Mouse (Mus musculus) large intestine, adult 2 months (tissue): ENCODE results near the gene Gm20388. TPM values are rescaled to one million over a fixed set of nuclear protein-coding genes. Genes with fewer than 3 reads are reported as not detected.
"Not testable (repeated sequence)": the region's sequence is repeated elsewhere in the genome, so short reads cannot be mapped to it uniquely, and the experiment has no call there.

Experiments
- DNase-seq: peaks from one replicate; pipeline ENCODE4 v3.0.0-alpha.2; 2012; ENCODE audit warnings: low read depth, low spot score
- WGBS: fragments of 180-500 bp; shearing (Covaris S2); methylation state at CpG from one replicate; pipeline ENCODE4 v1.1.7; 2018; 5-methylcytosine and 5-hydroxymethylcytosine counted together
- polyA plus RNA-seq: library from polyadenylated mRNA; depleted of rRNA; stranded (reverse); fragments of >200 nt; gene quantifications from 2 replicates; pipeline ENCODE4 v1.2.3, GENCODE M21; 2012

Gm20388 gene
- polyA plus RNA-seq, 1 experiment: 31.5 TPM

GRCm38 (mm10) chr8:123536990-123537380 is 3626.3 kb downstream of the Gm20388 start:
- DNase-seq: no peak
- WGBS: 68% methylated on average over 4 of the region's 10 CpGs

- WGBS: 79% methylated on average over 7 of the region's 14 CpGs
Observed at GRCm38 (mm10) chr8:123537641-123538040, 3627.0 kb downstream of the Gm20388 start.

GRCm38 (mm10) chr8:123564221-123564620 is 3653.6 kb downstream of the Gm20388 start:
- no CpG with 5 or more reads among the region's 45 CpGs for WGBS
- not testable (repeated sequence) for DNase-seq

More at GRCm38 (mm10) chr8:123537641-123538040, 3627.0 kb downstream of the Gm20388 start:
- not testable (repeated sequence) for DNase-seq

DNA sequence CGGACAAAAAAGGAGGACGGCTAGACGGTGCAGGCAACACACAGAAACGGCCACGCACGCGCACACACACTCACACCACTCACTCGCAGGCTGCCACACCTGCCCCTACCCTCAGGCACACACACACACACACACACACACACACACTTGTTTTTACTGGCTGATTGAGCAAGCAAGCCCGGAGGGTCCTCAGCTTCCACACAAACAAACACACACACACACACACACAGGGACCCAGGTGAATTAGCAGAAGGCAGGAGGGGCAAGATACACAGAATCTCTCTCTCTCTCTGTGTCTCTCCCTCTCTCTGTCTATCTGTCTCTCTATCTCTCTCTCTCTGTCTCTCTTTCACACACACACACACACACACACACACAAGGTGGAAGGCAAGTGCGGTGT is 3664.7 kb downstream of the Gm20388 start:
- not testable (repeated sequence) for DNase-seq
- WGBS: 40% methylated on average over 2 of the region's 10 CpGs

DNA sequence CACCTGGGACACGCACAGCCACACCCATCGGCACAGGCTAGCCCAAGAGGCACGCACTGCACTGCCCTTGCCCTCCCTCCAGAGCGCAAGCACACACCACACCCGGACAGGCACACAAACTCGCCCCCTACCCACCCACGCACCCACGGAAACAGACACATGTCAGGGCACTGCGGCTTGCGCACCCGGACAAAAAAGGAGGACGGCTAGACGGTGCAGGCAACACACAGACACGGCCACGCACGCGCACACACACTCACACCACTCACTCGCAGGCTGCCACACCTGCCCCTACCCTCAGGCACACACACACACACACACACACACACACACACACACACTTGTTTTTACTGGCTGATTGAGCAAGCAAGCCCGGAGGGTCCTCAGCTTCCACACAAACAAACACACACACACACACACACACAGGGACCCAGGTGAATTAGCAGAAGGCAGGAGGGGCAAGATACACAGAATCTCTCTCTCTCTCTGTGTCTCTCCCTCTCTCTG is 3690.1 kb downstream of the Gm20388 start:
- WGBS: 64% methylated on average over 17 of the region's 19 CpGs
- not testable (repeated sequence) for DNase-seq

- not testable (repeated sequence) for DNase-seq
- no CpG with 5 or more reads among the region's 40 CpGs for WGBS
Observed at GRCm38 (mm10) chr8:123601457-123601856, 3690.8 kb downstream of the Gm20388 start.

DNA sequence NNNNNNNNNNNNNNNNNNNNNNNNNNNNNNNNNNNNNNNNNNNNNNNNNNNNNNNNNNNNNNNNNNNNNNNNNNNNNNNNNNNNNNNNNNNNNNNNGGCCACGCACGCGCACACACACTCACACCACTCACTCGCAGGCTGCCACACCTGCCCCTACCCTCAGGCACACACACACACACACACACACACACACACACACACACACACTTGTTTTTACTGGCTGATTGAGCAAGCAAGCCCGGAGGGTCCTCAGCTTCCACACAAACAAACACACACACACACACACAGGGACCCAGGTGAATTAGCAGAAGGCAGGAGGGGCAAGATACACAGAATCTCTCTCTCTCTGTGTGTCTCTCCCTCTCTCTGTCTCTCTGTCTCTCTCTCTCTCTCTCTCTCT is 3702.0 kb downstream of the Gm20388 start:
- DNase-seq: not testable (repeated sequence)
- 61% methylated on average over 2 of the region's 5 CpGs for WGBS

DNA sequence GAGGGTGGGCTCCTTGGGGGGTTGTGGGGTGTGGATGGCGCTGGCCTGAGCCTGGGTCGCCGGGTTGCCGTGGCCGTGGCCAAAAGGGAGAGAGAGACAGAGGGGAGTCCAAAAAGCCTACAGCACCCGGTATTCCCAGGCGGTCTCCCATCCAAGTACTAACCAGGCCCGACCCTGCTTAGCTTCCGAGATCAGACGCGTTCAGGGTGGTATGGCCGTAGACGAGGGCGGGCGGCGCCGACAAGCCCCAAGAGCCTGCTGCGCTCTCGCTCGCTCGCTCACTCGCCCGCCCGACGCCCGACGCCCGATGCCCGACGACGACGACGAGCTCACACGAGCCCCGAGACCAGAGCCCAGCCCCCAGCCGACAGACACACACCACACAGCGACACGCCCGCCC is 3712.9 kb downstream of the Gm20388 start:
- not testable (repeated sequence) for DNase-seq
- no CpG with 5 or more reads among the region's 39 CpGs for WGBS

DNA sequence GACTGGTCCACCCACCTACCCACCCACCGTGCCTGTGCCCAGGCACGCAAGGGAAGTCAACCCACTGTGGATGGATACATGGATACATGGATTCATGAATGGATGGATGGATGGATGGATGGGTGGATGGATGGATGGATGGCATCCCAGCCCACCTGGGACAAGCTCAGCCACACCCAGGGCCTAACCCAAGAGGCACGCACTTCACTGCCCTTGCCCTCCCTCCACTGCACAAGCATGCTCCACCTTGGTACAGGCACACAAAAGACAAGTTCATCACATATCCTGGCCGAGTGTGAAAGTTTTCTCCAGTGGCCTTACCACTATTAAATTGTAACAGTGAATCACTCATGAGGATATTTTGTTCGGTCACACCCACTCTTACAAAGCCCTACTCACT is 3713.6 kb downstream of the Gm20388 start:
- DNase-seq: no peak
- 51% methylated on average over 5 of the region's 5 CpGs for WGBS

GRCm38 (mm10) chr8:123624702-123625101 is 3714.1 kb downstream of the Gm20388 start:
- WGBS: 65% methylated on average over 1 of the region's 1 CpGs
- DNase-seq: no peak

GRCm38 (mm10) chr8:123625717-123626116 is 3715.1 kb downstream of the Gm20388 start:
- WGBS: 50% methylated on average over 2 of the region's 2 CpGs
- DNase-seq: no peak

DNA sequence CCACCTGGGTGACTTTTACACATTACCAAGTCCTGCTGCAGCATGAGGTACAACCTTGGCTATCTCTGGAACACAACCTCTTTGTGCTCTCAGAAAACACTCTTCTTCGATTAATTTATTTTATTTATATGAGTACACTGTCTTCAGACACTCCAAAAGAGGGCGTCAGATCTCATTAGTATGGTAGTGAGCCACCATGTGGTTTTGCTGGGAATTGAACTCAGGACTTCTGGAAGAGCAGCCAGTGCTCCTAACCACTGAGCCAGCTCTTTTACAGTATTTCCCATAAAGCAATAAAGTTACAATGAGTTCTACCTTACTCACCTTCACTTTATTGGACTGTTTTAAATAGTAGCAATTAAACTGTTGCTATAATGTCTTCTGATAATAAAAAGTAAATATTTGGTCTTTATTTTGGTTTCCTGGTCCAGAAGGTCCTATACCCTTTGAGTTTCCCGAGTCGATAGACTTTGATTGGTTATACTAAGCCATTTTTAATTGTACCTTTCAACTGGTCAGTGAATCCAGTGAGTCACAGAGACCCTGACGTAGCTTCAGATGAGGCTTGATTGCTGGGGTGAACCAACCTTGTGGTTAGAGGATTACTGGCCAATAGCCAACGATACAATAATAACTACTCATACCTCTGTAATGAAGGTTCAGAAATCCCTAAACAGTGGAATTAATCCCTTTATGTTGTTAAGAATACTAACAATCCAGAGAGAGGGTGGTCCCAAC is 3716.9 kb downstream of the Gm20388 start:
- peak; percentile 75 for DNase-seq
- WGBS: 23% methylated on average over 6 of the region's 6 CpGs

DNA sequence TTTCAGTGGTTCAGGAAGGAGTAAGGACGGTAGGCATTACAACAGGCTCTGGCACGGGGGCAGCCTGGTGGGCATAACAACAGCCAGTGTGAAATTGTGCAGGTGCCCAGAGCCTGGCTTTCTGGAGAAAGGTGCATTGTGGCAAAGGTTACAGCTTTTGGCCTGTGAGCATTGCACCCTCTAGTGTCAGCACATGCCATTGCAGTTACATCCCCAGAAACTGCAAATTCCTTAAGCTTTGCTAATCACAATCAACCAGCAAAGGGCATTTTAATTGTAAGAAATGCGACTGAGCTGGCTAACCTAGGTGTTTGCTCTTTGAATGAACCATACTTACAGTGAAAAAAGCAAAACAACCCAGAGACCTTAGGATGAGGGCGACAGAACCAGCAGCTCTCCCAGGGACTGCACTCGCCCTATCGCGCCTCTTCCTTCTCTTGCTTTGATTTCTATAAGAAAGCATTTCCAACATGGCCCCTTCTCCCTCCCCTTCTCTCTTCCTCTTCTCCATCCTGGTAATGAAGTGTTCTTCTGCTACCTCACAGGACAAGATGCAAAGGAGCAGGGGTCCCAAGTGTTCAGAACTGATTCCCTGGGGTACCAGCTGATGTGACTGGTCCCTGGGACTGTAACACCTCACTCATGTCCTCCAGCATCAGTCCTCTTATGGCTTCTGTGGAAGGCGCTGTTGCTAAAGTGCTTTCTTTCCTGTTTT is 3717.8 kb downstream of the Gm20388 start:
- no peak for DNase-seq
- WGBS: under 1% methylated on average over 8 of the region's 8 CpGs

GRCm38 (mm10) chr8:123628968-123629755 is 3718.5 kb downstream of the Gm20388 start:
- peak; percentile 69 for DNase-seq
- WGBS: 5% methylated on average over 19 of the region's 19 CpGs

DNA sequence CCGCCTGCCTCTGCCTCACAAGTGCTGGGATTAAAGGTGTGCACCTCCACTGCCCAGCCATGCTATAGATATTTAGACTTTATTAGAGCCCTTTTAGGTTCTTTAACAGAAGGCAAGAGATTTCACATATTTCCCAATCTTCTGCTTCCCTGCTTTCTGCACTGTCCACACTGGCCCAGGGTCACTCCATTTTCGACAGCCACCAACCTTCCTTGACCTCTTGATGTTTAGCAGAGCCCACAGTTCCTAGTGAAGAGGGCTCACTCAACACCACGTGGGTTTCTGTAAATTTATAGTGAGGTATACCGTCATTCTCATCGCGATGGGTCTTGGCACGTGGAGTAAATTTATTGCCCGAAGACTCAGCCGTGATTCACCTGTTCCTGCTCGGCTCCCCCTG is 3719.4 kb downstream of the Gm20388 start:
- no peak for DNase-seq
- 14% methylated on average over 10 of the region's 10 CpGs for WGBS

DNA sequence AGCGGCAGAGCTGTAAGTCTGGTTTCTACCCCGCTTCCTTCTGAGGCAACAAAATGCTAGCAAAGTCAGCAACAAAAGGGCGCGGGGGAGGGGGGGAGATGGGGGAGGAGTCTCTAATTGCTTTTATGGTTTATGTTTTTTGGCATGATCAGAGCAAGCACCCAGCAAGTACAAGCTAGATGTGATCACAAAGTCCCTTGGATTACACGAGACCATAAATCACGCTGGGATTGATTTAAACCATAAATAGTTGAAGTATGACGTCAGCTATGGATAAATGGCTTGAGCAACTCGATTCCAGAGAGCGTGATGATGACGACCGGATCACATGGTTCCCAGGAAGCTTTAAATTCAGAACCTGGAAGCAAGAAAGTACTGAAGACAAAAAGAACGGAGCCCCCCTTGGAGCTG is 3720.2 kb downstream of the Gm20388 start:
- 12% methylated on average over 12 of the region's 12 CpGs for WGBS
- DNase-seq: peak; percentile 64

DNA sequence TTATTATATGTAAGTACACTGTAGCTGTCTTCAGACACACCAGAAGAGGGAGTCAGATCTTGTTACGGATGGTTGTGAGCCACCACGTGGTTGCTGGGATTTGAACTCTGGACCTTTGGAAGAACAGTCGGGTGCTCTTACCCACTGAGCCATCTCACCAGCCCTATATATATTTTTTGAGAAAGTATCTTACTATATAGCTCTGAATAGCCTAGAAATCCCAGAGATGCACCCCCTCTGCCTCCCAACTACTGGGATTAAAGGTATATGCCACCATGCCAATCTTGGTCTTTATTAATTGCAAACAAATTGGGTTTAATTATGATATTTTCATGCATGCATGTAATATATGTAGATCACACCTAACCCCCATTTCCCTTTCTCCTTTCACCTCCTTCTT is 3721.1 kb downstream of the Gm20388 start:
- WGBS: 66% methylated on average over 3 of the region's 3 CpGs

GRCm38 (mm10) chr8:123632257-123632656 is 3721.6 kb downstream of the Gm20388 start:
- DNase-seq: no peak

More for the DNA sequence above, 3721.1 kb downstream of the Gm20388 start:
- DNase-seq: not testable (repeated sequence)

DNA sequence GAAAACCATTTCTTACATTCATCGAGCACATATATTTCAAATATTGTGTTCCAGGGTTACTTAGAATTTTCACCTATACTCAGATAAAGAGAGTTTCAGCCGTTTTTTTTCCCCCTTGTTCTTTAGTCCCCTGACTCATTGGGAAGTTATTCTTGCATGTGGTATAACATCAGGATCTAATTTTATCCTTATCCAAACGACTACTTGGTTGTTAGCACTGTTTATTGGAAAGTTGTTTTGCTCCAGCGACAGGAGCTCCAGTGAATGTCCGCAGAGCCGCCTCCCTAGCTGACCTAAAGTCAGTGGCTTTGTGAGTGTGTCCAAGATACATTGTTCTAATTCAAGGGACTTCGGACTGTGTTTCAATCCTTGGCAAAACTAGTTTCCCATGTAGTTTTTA is 3723.2 kb downstream of the Gm20388 start:
- DNase-seq: no peak
- 32% methylated on average over 7 of the region's 7 CpGs for WGBS

More at GRCm38 (mm10) chr8:123632257-123632656, 3721.6 kb downstream of the Gm20388 start:
- WGBS: 48% methylated on average over 4 of the region's 4 CpGs
